Mouse (Mus musculus): Measurements from ENCODE around the gene Ccdc170.

DNA sequence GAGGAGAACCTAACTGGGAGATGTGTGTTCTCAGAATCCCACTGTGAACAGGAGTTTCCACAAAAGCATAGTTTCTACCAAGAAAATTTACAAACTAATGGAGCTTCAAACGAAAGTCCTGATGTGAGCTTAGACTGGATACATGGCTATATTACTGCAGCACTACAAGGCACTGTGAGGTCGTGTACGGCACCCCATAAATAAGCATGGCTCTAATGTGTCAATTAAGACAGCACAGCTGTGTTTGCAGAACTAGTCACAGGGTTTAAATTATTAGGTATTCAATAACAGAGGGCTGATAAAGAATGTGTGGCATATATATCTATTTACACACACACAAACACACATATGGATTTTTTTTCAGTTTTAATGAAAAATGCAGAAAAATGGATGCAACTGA, 1.4 kb upstream of the Ccdc170 start:
- TF ChIP-seq CTCF (IDR thresholded peaks at IDR 0.05; ENCODE audit: borderline replicate concordance, extremely low read depth, insufficient read depth, insufficient read length): no peak
- TF ChIP-seq POLR2A (IDR thresholded peaks at IDR 0.05; ENCODE audit: borderline replicate concordance, extremely low read depth, insufficient read depth, insufficient read length, poor library complexity, severe bottlenecking): no peak
